Mouse (Mus musculus): ENCODE data around the gene Trip11.
"Not testable (repeated sequence)": the region's sequence is repeated elsewhere in the genome, so short reads cannot be mapped to it uniquely, and the experiment has no call there.

Trip11 gene

DNA sequence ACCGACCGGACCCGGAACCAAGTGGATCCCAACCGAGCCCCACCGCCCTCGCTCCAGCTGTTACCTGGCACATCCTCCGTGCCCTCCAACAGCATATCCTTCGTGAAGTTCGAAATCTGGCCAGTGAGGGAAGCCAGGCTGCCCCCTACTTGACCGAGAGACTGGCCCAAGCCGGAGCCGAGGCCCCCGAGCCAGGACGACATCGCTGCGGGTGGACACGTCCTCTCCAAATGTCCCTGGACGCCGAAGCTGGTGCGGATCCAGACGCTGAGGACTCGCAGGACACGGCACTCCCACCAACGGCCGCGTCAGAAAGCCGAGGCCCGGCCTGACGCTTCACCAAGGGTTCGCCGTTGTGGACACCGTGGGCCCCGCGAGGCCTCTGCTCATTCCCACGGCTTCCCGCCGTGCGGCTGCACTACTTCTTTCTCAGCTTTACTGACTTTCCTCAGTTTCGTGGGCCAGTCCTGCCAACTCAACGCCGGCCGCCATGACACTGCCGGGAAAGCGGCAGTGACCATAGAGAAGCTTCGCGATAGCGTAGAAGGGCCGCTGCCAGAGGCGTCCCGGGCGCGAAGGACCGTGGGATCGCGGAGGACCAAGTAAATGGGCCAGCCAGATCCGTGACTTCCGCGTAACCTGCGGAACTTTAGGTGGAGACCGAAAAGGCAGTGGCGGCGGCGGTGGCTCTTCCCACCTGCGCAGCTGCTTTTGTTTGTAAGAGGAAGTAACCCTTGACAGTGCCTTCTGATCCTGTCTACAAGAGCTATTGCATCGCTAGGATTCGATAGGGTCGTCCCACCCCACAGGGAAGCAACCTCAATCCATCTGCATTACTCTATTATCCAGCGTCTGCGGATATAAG, at the start of gene Trip11:
TSS of gene Trip11 (minus strand) at position 642 of the 865 bp plus-strand sequence.
- DNase-seq (ENCODE audit: low read depth), result peak; percentile 85

DNA sequence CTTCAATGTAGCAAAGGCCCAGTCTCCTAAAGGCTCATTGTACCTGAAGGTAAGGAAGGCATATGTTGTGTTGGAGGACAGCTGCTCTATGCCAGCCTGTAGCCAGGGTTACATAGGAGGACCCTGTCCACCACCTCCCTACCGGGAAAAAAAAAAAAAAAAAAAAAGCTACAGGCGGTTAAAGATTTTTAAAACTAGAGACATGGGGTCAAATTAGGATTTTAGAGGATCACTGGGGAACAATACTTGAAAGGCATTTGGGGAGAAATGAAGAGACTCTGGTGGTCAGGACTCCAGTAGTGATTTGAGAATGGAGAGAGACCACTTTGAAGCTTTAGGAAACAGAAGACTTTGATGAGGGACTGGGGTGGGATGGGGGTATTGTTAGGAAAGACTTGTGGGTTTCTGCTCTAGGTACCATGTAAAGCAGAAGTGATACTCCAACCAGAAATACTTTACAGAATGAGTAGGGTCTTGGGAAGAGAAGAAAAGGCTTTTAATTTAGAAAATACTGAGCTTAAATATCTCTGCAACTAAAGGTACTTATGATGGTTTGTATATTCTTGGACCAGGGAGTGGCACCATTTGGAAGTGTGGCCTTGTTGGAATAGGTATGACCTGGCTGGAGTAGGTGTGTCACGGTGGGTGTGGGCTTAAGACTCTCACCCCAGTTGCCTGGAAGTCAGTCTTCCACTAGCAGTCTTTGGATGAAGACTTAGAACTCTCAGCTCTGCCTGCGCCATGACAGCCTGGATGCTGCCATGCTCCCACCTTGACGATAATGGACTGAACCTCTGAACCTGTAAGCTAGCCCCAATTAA, 46.1 kb upstream of the Trip11 start:
- DNase-seq (ENCODE audit: low read depth), result not testable (repeated sequence)

DNA sequence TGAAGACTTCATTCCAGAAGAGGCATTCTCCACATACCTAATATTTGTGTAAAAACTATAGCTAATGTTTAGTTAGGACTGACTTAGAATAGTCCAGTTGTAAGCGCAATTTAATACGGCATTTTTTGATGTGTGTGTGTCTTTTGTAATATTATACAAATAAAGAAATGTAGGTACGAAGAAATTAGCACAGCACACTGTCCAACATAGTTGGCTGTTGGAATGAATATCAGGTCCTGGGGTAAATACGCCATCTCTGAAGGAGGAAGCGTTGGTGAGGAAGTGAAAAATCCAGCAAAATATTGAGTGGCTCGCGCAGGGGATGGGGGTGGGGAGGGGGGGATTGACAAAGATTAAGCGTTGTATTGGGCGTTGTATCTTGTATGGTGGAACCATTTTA, 45.5 kb upstream of the Trip11 start:
- no peak for DNase-seq (ENCODE audit: low read depth)

DNA sequence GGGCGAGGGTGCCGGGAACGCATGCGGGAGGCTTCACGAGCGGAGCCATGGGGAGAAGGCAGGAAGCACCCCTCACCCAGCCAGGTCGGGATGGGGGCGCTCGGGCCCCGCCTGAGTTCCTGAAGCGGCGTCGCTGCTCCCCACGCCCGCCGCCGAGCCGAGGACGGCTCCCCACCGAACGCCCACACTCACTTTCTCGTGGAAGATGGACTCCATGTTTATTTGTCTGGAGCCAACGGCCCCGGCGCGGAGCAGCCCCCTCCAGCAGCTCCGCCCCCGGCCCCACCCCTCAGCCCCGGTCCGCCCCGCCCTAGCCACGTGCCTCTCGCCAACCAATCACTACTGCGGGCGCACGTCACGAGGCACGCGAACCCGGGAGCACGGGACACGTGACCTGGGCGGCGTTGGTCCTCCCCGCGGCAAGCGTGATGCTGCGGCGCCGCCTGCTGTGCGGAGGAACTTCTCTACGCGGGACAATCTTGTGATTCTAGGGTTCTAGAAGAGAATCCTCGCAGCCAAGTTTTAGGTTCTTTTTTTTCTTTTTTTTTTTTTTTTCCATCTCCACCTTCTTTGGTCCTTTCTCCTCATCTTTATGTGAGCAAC, 45.0 kb upstream of the Trip11 start, which contains the start of gene Atxn3:
TSS of gene Atxn3 (minus strand) at position 305 of the 603 bp plus-strand sequence.
- DNase-seq (ENCODE audit: low read depth), result peak; percentile 93

DNA sequence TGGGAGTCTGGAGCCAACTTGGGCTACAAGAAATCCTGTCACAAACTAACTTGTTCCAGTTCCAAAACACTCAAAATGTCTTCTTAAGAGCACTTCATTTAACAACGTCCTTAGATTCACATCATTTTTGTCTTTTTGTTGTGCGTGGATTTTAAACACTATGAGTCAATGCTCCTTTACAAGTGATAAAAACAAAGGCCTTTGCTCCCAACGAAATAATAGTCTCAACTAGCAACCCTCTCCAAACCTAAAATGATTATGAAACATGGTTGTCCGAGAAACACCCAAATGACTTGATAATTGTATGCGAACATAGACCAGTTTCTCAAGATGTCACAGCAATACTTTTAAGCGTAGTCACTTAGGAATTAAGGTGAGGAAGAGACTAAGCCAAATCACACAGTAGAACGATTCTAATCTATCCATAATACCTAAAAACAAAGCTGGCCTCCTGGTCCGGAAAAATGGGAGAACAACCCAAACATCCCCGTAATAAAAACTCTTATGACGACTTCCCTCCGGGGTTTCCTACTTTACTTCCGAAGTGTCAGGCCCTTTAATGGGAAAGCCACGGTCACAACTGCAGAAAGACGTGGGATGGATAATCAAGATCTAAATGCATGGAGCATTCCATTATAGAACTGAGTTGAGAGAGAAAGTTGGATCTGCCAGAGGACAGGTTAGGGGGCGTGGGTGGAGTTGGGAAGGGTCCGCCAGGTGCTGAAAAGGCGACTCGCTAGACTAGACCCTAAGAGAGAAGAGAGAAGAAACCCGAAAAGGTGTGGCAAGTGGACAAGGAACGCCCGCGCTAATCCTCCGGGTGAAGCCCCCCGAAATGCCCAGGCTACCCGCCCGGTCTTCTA, 44.2 kb upstream of the Trip11 start:
- no peak for DNase-seq (ENCODE audit: low read depth)

DNA sequence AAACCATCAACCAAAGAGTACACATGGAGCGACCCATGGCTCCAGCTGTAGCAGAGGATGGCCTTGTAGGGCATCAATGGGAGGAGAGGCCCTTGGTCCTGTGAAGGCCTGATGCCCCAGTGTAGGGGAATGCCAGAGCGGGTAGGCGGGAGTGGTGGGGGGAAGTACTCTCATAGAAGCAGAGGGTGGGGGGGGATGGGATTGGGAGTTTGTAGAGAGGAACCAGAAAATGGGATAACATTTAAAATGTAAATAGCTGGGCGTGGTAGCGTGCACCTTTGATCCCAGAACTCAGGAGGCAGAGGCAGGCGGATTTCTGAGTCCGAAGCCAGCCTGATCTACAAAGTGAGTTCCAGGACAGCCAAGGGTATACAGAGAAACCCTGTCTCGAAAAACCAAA, 42.8 kb upstream of the Trip11 start:
- DNase-seq (ENCODE audit: low read depth), result not testable (repeated sequence)

DNA sequence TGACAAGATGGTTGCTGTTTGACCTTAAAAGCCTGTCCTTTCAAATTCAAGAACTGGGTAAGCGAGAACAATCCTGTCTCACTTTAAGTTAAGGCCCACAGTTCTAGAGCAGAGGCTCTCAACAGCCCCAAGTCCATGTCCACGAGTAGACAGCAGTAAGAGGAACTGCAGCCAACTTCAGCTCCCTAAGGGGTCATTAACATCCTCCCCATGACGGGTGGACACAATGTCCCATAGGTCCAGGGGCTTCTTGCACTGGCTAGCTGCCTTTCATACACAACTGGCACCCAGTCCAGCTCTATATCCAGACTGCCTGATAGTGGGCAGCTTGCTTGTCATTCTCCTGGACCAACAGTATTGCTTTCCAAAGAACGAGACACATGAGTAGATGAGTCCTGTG, 35.7 kb upstream of the Trip11 start:
- no peak for DNase-seq (ENCODE audit: low read depth)

DNA sequence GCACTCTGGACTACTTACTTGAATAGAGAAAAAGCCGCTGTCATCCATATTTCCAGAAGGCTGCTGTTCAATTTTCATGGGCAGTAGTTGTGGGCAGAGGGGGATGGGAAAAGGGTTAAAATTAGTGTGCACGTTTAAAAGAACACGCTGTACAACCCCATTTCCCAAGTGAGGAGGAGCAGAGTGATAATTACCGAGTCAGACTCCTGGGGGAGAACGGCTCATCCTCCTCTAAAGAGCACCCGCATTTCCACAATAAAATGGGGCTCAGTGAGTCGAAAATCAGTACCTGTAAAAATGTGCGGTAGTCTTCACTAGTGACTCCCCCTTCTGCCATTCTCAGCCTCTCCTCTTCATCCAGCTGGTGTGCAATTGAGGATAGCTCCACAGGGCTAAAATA, 34.9 kb upstream of the Trip11 start:
- DNase-seq (ENCODE audit: low read depth), result no peak

DNA sequence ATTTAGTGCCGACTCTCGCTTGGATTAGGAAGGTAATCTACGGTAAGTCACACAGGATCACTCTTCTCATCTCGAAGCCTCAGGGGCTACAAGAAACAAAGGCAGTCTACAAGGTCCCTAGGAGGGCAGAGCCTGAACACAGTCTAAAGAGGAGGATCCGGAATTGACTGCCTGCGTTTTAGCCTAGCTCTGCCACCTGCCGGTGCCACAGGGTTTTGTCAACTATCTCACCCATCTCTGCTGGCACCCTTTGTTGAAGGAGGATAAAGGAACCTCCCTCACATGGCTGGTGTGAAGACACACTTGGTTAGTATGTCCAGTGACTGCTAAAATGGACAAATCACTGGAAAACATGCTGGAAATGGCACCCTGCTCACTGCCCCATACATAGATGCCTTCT, 24.5 kb upstream of the Trip11 start:
- DNase-seq (ENCODE audit: low read depth), result no peak

DNA sequence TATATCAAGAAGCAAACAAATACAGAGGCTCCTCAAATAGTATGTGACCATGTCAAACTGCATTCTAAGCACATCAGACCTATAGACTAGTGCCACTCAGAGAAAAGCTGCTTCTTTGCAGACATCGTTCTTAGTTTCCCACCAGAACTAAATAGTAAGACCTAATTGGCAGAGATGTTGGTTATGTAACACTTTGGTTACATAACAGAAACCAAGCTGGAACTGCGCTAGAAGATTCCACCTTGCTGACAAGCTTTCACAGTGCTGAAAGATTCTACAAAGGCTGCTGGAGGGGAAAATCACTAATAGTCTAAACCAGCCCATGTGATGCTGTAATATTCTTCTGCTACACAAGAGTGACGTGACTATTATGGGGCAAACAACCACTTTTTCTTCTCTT, 22.2 kb upstream of the Trip11 start:
- no peak for DNase-seq (ENCODE audit: low read depth)

DNA sequence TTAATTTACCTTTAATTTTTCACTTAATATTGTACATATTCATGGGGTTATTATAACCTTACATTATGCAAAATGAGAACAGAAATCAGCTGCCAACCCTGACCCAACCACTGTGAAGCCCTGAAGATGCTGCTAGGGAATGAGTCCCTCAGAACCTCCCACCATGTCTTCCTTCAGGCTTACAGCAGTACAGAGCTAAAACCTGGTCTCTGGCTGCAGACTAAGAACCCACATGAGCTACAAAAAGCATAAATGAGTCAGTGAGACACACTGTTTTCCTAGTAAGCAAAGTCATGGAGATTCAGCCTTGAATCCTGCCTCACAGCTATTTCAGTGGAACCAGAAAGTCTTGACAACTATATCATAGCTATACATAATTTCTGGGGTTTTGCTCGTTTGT, 15.4 kb upstream of the Trip11 start:
- DNase-seq (ENCODE audit: low read depth), result no peak

DNA sequence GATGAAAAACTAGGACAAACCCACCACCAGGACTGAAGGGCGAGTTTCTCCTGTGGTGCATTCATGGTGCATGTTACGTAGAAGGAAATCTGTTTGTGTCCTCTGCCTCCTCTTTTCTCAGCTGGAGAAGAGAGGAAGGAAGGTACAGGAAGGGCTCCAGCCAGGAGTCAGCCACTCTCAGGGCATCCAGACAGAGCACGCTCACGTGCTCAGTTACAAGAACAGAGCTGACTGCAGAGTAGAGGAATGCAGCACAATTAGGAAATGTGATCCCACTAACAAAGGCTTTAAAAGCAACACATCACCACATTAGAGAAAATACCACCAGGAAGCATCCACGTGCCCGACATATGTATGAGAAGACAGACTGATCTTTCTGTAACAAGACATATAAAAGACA, 9.2 kb upstream of the Trip11 start:
- DNase-seq (ENCODE audit: low read depth), result no peak

DNA sequence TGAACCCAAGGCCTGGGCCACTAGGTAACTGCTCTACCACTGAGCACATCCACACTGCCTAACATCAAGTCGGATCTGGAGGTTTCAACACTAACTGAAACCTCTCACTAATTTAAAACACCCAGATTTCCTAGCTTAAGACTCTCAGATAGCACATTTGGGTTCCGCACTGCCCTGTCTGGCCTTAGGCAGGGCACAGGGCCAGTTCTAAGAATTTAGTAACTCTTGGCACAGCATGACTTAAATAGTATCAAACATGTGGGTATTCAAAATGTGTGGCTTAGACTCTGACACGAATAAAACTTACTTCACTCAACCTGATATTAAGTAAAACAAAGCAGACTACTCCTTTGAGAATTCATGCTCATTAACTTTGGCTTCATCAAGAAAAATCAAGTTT, 6.8 kb upstream of the Trip11 start:
- DNase-seq (ENCODE audit: low read depth), result no peak

DNA sequence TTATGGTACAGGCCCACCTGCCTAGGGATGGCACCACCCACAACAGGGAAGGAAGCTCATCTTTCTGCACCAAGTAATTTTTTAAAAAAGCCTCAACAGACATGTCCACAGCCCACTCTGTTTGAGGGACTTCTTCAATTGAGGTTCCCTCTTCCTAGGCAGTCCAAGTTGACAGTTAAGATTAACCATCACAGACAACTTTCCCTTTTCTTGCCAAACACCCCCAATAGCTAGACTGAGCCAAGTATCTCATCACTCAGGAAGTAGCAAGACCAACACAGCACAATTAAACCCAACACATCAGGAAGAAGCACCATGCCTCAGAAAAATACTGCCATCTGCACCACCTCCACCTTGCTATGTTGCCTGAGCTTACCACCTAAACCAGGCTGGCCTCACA, 4.1 kb upstream of the Trip11 start:
- DNase-seq (ENCODE audit: low read depth), result no peak

DNA sequence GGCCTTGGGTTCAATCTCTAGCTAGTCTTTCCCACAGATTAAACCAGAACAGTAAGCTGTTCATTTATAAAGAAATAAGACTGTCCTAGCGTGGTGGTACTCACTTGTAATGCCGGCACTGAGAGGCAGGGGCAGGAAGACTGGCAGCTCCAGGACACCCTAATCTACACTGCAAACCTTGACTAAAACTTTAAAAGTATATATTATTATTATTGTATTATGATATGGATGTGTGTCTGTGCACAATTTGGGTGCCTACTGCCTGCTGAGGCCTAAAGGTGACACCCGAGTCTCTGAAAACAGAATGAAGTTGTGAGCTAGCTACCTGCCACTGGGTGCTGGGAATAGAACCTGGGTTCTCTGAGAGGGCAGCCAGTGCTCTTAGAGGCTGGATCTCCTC, 1.7 kb downstream of the Trip11 start:
- no peak for DNase-seq (ENCODE audit: low read depth)

DNA sequence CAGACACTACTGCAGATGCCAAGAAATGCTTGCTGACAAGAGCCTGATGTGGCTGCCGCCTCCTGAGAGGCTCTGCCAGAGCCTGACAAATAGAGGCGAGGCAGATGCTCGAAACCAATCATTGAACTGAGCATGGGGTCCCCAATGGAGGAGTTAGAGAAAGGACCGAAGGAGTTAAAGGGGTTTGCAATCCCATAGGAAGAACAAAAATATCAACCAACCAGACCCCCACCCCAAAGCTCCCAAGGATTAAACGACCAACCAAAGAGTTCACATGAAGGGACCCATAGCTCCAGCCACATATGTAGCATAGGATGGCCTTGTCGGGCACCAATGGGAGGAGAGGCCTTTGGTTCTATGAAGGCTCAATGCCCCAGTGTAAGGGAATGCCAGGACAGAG, 2.7 kb downstream of the Trip11 start:
- no peak for DNase-seq (ENCODE audit: low read depth)

DNA sequence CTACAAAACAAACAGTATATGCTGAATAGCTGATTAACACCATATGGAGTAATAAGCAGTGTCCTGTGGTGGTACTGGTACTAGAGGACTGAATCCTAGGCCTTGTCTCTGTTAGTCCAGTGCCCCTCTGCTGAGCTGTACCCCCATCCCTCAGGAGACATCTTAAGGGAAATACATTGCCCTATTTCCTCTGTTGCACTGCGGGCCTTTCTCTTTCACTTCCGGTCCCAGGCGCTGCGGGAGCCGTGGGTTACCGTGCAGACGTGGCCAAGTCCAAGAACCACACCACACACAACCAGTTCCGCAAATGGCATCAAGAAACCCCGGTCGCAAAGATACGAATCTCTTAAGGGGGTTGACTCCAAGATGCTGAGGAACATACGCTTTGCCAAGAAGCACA, 7.2 kb downstream of the Trip11 start:
- no peak for DNase-seq (ENCODE audit: low read depth)

DNA sequence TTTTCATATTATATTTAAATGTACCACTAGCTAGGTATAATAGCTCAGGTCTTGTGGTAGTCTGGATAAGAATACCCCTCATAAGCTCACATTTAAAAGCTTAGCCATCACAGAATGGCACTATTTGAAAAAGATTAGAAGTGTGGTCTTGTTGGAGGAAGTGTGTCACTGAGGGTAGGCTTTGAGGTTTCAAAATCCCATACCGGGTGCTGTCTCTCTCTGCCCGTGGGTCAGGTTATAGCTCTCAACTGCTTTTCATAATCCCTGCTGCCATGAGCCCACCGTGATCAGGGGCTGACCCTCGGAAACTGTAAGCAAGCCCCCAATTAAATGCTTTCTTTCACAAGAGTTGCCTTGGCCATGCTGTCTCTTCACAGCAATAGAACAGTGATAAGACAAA, 8.2 kb downstream of the Trip11 start:
- DNase-seq (ENCODE audit: low read depth), result no peak

DNA sequence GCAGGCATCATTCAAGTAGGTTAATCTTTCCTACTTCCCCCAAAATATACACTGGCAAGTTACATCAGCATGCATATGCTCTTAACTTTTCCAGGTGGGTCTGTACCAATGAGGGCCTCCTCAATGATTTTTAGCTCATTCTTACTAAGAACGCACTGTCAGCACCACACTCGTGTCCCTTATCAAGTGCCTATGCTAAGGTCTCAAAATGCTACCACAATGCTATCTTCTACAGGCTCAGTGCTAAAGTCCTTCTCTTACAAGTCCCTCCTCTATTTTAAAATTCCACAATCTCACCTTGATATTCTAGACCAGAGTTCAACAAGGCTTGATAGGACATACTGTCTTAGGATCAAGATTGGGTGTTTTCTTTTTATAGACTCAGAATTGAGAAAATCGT, 8.9 kb downstream of the Trip11 start:
- DNase-seq (ENCODE audit: low read depth), result no peak

DNA sequence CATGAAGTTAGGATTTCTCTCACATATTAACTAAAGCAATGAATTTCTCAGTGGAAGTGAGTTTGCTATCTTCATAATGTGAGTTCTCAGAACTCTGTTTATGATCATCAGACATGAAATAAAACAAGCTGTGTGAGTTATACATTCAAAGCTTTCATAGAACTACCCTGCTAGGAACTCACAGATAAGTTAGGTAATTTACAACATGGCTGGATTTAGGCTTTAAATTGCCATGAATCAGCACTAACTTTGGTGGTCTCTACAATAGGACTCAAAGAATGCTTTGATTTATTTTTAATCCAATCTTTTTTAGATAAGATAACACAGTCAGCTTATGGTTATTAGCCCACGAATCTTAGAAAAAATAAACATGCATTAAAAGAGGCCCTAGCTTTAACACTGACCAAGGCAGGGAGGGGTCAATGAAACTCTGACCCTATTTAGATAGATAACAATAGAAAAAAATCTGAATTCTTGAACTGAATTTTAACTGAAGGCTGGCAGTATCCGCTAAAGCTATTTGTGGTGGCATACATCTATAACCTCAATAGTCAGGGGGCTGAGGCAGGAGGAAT, 13.3 kb downstream of the Trip11 start:
- no peak for DNase-seq (ENCODE audit: low read depth)

DNA sequence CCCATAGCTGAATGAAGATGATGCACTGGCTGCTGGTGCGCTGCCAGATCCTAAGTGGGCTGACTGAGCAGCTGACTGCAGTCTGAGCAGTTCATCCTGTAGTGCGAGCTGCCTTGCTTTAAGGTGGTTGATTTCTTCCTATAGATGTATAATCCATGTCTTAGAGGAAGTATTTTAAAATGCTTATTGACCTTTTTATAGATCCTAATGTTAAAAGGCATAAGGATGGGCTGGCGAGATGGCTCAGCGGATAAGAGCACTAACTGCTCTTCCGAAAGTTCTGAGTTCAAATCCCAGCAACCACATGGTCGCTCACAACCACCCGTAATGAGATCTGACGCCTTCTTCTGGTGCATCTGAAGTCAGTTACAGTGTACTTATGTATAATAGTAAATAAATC, 14.1 kb downstream of the Trip11 start:
- no peak for DNase-seq (ENCODE audit: low read depth)

DNA sequence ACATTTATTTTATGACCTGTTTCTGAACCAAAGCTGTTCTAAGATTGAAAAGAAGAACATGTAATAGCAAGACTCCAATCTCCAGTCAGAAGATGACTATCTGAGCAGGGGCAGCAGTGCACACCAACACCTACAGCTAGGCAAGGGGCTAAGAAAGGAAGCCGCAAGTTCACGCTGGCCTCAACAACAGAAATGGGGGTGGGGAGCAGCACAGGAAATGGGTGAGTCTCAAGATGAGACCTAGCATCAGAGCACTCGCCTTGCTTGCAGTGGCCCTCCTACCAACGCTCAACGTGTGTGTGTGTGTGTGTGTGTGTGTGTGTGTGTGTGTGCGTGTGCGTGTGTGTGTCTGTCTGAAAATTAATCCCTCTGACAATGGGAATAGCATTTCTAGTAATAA, 16.0 kb downstream of the Trip11 start:
- DNase-seq (ENCODE audit: low read depth), result no peak

Data from c-Kit-positive CD71-negative TER-119-negative erythroid progenitor cells, embryonic 14.5 days (primary cell).